Mouse (Mus musculus) spleen, postnatal 10 days (tissue): ENCODE data around the gene Ankrd35.
A peak's percentile ranks its signal among the peaks of the same experiment; 100 is the strongest.
"Not testable (repeated sequence)": the region's sequence is repeated elsewhere in the genome, so short reads cannot be mapped to it uniquely, and the experiment has no call there.

Source experiments
- DNase-seq, 2 experiments: peaks; one replicate each; pipeline ENCODE4 v3.0.0; 2021 to 2022; ENCODE audit warnings: low spot score in 2 of 2

Ankrd35 gene

DNA sequence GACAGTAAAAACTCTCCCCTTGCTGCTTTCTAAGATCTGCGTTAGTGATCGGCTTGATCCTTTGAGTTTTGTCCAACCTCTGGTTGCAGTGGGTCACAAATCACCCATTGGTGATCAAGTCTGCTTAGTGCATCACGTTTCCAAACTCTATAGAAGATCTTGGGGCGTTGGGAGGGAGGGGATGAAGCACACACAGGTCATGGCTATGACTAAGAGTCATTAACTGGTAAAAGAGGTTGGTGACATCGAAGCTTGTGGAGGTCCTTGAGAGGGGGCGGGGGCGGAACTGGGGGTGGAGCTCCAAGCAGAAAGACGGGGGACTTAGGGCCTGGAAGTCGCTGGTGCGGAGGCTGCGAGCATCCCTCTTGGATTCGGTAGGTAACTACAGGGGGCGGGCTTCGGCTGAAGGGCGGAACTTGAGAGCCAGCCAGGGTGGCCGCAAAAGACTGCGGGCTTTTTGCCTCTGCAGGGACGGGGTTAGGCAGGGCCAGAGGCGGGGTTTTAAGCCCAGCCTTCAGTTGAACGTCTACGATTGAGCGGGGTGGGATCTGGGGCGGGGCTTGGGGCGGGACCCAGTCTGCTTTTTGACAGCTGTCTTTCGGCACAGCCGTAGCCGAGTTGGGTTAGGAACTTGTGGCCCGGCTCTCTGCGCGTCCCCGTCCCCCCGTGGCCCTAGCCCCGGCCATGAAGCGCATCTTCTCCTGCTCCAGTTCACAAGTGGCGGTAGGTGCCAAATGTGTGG lies at the start of gene Ankrd35:
Ankrd35 (plus strand) TSS at position 405 of the 742 bp plus-strand sequence.
- DNase-seq = peak; percentile 36 to 79

DNA sequence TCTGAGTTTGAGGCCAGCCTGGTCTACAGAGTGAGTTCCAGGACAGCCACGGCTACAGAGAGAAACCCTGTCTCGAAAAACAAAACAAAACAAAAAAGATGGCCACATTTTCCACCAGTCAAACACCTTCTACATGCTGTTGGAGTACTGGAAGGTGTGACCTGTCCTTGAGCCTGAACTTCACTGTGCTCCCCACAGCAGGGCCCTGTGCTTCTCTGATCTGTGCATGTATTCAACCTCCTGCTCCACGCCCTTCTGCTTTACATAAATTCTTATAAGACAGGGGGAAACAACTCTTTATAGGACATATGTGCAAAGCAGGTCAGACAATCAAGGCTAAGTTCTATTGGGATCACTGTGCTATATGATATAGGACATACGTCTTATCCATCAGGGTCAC lies 46.7 kb upstream of the Ankrd35 start:
- no peak for DNase-seq

DNA sequence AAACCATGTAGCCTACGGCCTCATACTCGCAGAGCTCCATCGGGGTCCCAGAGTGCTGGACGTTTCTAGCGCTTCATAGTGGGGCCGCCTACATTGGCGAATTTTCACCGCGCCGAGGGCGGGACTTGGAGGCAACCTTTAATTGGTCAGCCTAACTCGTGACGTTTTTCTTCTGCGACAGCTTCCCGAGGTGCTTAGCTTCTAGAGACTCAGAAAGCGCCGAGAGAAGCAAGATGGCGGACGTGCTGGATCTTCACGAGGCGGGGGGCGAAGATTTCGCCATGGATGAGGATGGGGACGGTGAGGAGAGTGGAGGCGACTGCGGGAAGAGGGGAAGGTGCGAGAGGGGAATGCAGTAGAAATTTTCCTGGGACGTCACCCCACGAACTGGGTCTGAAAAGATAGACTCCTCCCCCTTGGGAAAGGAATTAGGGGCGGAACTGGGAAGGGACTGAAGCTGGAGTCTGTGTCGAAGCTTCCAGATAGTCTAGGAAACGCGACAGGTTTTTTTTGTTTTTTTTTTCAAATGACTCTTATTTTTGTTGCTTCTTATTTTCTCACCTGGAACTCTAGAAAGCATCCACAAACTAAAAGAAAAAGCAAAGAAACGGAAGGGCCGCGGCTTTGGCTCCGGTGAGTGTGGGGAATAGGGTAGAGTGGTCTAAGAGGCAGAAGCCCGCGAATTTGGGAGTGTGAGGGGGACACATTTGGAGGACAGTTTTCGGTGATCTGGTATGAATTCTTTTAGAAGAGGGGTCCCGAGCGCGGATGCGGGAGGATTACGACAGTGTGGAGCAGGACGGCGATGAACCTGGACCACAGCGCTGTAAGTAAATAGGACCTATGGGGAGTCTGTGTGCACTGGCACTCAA lies 40.0 kb upstream of the Ankrd35 start, which contains the start of gene Rbm8a:
Rbm8a (plus strand) TSS at position 205 of the 872 bp plus-strand sequence.
- peak; percentile 90 to 97 for DNase-seq

DNA sequence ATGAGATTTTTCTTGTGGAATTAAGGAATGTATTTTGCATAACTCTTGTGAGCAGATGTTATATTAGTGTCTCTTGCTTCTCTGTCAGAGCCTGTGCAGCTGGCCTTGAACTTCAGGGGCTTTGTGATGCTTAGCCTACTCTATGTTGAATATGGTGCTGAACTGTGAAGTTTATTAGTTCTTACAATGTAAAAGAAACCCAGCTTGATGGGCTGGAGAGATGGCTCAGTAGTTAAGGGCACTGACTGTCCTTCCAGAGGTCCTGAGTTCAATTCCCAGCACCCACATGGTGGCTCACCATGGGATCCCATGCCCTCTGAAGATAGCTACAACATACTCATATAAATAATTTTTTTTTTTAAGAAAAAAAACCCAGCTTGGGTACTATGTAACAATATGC lies 37.9 kb upstream of the Ankrd35 start:
- no peak for DNase-seq

DNA sequence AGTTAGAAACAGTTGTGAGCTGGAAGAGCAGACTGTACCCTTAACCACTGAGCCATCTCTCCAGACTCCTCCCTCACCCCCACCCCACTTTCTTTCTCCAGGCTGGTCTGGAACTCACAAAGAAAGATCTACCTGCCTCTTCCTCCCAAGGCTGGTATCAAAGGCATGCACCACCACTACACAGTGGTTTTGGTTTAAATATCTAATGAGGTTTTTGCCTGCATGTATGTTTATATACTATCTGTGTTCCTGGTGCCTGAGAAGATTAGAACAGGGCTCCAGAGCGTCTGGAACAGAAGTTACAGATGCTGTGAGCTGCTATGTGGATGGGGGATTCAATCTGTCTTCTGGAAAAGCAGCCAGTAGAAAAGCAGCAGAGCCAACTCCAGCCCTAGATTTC lies 35.9 kb upstream of the Ankrd35 start:
- no peak for DNase-seq

DNA sequence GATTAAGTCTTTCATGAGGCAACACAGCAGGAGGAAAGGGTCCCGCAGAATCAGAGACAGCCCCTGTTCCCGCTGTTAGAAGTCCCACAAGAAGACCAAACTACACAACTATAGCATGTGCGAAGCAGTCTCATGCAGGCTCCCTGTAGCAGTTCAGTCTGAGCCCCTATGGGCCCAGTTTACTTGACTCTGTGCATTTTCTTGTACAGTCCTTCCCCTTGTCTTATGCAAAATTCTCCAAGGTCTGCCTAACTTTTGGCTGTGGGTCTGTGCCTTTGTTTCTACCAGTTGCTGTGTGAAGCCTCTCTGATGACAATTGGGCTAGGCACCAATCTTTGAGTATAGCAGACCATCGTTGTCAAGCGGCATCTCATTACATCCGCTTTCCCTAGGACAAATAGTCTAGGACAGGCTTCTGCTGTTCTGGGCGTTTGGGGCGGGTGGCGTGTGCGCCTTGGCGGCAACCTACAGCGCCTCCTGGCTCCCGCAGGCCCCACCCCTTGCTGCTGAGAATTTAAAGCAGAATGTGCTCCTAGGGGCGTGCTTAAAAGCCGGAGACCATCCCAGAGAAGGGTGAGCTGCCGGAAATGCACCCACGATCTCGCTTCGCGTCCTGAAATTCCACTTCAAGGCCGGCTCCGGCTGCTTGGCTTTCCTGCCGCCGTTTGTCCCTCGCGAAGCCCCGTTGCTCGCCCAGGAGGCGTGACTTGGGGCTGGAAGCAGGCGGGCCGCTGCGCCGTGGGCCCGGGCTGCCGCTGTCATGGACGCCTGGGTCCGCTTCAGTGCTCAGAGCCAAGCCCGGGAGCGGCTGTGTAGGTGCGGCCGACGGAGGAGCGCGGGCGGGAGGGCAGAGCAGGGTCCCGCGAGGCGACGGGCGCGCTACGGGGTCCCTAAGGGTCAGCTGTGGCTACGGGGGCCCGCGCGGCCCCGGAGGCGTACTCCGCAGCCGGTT lies 34.7 kb upstream of the Ankrd35 start, which contains the start of the genes Pex11b and Gm42957:
Pex11b (plus strand) TSS at position 449 of the 952 bp plus-strand sequence.
Gm42957 (plus strand) TSS at position 547 of the 952 bp plus-strand sequence.
- DNase-seq = peak; percentile 84 to 86

DNA sequence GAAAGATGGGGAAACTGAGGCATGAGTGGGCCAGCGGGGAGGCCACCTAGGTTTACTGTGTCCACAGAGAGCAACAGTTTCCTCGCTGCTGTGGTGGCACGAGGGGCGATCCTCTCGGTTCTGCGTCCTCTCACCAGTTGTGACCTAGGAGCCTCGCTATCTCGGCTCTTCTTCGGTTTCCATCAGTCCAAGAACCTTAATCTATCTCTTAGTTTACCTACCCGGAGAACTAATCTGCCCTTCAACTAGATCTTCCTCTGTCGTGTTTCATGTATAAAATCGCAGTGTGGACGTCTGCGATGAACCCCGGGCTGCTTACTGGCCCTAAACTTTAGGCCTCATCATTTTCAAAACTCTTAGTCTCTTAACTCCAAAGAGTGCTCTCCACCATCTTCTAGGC lies 34.0 kb upstream of the Ankrd35 start:
- DNase-seq = no peak

DNA sequence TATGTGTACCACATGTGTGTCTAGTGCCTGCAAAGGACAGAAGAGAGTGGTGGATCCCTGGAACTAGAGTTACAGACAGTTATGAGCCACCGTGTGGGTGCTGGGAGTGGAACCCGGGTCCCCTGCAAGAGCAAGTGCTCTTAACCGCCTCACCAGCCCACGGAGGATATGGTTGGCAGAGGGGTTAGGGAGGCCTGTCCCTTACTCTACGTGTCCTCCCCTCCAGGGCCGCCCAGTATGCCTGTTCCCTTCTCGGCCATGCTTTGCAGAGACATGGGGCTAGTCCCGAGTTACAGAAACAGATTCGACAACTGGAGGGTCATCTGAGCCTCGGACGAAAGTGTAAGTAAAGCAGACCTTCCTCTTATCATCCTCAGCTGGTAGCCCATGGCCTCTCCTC lies 33.5 kb upstream of the Ankrd35 start:
- DNase-seq = peak; percentile 13 to 24

DNA sequence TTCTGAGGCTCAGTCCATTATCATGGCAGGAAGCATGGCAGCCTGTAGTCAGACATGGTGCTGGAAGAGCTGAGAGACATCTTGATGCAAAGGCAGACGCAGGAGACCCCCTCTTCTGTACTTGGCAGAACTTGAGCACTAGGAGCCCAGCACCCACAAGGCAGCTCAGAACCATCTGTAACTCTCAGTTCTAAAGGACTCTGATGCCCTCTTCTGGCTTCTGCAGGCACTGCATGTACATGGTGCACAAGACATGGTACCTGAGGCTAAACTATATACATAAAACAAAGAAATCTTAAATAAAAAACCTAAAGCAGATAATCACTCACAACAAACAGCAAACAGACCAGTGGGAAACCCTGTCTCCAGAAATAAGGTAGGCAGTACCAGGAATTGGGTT lies 30.7 kb upstream of the Ankrd35 start:
- peak; percentile 65 to 82 for DNase-seq

DNA sequence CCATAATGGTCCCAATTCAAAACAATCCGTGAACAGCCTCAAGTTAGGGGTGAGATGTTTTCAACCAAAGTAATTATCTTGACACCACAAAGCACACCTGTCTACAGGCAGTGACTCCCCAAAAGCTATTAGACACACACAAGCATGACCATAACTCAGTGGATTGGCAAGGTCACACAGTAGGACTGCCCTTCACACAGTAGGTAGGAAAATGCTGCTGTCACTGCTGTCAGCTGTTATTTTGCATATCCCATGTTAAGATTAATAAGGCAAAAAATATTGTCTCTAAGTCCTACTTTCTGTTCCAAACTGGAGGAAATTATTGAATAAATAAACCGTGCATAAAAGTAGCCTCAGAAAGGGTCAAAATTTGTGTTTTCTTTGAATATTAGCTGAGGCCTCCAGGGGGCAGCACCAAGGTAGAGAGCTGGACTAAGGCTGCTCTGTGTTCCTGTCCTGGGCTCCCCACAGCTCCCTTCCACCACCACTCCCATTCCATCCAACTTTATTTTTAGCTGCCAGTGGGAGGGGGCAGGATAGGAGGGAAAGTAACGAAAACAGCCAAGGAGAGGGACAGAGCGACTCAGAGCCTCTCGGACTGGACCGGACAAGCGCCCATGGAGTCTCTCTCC lies 24.8 kb upstream of the Ankrd35 start, which contains the start of gene Itga10:
Itga10 (plus strand) TSS at position 567 of the 632 bp plus-strand sequence.
- DNase-seq = peak in 1 of 2 experiments; percentile 65

DNA sequence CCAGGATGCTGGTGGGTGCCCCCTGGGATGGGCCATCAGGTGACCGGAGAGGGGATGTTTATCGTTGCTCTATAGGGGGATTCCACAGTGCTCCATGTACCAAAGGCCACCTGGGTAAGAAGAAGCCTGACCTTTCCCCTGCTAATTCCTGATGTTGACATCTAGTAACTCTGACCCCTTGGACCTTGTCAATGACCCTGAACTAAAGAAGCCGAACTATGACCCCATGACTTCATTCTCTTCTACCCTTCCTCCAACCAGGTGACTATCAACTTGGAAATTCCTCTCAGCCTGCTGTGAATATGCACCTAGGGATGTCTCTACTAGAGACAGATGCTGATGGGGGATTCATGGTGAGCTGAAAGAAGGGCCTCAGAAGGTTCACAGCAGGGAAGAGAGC lies 22.6 kb upstream of the Ankrd35 start:
- DNase-seq = no peak

DNA sequence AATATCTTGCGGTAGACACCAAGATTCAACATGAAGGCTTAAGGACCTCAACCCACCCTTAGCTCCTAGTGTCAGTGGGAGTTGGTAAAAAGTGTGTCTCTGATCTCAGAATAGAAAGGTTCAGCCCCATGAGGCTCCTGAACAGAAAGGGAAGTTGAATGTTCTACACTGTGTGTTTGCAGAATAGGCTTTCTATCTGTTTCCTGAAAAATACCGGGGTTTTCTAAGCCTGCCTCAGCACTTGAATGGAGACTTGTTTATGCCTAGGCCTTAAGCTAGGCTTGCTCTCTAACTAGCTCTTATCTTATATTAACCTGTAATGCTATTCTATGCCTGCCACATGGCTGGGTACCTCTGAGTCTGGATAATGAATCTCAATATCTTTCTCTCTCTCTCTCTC lies 9.0 kb upstream of the Ankrd35 start:
- DNase-seq = no peak

DNA sequence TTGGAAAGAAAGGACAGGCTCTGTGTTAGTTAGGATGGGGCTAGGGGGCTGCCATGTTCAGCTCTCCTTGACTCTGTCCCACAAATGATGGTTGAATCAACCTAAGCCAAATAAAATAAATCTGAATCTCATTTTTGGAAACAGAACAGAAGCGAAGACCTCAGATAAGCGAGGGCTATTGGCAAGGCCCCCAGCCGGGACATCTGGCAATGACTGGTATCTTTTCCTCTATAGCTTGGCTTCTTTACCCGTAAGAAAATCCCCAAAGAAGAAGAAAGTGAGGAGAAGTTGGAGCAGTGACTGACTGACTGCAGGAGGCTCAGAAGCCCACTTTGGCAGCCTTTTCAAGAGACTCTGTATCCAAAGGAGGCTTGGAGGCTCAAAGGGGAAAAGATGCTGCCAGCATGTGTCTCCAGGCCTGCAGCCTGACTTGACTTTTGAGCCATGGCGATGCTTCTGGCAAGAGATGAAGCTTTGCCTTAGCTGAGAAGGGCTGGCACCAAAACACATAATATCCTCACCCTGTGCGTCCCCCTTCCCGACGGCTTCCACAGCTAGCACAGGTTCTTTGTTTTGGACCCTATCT lies 7.1 kb upstream of the Ankrd35 start:
- DNase-seq = no peak

DNA sequence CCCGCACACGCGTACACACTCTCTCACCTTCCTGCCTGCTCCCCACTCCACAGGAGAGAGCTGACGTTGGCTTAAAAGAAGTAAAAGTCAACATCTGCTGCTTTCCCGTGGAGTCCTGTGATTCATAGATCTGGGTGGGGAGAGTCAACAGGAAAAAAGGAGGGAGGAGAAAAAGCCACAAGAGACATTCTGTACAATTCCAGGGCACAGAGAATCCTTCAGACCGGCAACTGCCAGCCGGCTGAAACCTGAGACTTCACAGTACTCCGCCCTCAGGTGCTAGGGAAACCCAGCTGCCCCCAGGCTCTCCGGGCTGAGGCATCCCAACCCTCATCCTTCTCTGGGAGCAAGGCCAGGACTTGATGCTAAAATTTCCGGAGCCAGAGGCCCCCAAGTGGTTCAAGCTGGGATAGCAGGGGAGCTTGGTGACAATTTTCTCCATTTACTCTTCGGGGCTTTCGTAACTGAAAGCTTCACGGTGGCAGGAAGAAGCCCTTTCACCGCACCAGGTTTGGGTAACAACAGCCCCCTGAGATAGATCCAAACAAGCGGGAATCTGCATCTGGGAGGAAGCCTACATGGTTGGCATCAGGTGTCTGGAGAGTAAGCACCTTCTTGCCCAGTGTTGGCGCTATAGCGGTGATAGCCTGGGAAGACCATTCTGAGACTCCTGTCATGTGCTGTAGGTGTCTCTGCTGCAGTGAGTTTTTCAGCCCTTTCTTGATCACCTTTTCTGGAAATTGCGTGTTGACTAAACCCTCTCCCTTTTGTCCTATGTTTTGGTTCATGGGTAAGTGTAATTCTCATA lies 6.3 kb upstream of the Ankrd35 start:
- DNase-seq = peak; percentile 54 to 79

DNA sequence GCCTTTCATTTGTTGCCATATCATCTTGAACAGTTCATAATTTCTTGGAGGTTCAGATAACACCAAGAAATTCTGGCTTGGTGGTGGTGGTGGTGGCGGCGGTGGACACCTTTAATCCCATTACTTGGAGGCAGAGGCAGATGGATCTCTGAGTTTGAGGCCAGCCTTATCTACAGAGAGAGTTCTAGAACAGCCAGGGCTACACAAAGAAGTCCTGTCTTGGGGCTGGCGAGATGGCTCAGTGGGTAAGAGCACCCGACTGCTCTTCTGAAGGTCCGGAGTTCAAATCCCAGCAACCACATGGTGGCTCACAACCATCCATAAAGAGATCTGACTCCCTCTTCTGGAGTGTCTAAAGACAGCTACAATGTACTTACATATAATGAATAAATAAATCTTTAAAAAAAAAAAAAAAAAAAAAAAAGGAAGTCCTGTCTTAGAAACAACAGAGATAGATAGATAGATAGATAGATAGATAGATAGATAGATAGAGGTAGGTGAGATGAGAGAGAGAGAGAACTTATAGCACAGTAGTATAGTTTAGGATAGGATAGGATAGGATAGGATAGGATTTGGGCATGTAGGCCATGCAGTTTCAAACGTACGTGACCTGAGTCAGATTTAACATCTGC lies 4.1 kb upstream of the Ankrd35 start:
- not testable (repeated sequence) for DNase-seq

DNA sequence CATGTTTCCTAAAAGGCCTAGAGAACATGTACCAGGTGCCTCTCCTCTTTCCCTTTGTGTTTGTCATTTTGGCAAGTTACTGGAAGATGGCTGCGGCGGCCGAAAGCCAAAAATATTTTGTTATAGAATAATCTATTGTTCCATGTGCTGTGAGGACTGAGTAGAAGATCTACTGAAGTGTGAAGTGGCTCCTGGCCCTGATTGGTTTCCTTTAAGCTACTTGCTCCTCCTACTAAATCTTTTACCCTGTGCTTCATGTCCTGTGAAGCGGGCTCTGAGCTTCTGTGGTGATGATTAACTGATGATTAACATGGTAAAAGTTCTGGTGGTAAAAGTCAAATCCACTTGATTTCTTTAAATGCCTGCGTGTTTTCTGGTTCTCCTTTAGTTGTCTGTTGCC lies 3.0 kb upstream of the Ankrd35 start:
- DNase-seq = no peak

DNA sequence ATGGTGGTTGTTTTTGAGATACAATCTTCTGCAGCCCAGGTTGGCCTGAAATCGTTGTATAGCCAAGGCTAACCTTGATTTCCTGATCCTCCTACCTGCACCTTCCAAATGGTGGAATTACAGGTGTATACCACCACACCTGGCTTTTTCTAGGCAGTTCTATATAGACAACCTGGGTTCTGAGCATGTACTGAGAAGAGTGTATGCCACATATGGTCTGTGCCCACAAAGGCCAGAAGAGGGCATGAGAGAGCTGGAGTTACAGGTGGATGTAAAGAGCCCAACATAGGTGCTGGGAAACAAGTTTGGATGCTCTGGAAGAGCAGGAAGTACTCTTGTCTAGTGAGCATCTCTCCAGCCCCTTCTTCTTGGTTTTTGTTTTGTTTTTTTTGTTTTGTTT lies 2.6 kb upstream of the Ankrd35 start:
- peak in 1 of 2 experiments; percentile 37 for DNase-seq

DNA sequence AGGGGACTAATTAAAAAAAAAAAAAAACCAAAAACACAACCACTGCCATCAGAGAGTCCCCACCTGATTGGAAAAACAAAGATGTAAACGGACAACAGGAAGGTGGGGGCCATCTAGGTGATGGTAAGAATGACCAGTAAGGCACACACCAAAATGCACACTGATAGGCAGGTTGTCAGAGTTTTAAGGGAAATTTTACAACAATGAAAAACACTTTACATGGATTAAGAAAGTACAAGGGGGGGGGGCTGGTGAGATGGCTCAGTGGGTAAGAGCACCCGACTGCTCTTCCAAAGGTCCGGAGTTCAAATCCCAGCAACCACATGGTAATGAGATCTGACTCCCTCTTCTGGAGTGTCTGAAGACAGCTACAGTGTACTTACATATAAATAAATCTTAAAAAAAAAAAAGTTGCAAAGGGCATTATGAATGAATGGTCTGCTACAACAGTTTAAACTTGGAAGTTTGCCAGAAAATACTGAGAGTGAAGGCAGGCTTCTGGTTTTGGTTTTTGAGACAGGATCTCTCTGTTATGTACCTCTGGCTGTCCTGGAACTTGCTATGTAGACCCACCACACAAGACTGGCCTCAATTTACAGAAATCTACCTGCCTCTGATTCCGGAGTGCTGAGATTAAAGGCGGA lies 1.4 kb upstream of the Ankrd35 start:
- no peak for DNase-seq

DNA sequence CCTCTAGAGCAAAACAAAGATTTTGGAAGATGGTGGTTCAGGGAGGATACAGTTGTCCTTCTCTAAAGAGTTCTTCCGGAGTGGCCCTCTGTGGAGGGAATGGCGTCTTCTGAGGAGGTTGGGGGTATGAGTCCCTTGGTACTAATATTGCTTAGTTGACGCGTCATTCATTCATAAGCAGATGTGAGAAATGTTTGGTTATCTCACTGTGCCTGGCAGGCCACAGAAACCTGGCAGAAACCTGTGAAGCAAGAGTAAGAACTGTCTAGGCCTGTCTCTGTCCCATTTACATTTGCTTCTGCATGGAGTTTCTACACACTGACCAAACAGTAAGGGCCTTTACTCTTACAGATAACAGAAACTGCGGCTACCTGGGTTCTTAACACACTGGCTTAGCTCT lies 1.6 kb downstream of the Ankrd35 start:
- DNase-seq = no peak
